Mouse (Mus musculus) R1 (cell line): ENCODE measurements around the gene Sorcs2.
A peak's percentile ranks its signal among the peaks of the same experiment; 100 is the strongest.

Experiments
- DNase-seq: peaks from one replicate; pipeline ENCODE4 v3.0.0-alpha.2; 2018; ENCODE audit warnings: low read depth, low spot score

The Sorcs2 gene

DNA sequence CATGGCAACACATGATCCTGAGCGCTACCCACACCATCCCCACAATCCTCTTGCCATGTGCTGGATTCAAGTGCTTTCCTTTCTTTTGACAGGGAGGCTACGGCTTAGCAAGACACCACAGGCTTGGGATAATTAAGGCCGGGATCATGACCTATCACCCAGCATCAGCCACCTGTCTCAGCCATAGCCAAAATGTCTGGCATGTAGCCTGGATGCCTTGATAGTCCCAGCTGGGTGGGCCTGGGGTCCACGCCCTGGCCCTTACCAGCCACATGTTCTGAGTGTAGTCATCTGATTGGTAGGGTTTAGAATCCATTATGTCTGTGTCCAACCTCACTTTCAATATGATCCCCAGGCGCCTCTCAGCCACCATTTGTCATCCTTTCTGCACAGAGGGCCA, 218.2 kb downstream of the Sorcs2 start:
- no peak for DNase-seq

DNA sequence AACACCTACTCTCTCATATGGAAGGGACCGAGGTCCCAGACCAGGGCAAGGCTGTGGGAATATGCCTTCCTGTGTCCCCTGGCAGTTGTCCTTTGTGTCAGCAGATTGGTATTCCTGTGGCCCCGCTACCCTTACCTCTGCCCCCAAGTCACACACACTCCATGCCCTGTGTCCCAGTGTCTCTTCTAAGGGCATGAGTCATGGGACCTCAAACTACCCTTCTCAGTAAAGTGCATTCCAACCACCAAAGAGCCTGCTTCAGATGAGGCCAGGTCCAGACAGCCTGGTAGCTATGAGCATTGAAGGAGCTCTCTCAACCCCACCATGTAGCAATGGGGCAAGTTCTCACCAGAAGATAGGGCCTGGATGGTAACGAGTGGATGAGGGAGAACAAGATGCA, 219.2 kb downstream of the Sorcs2 start:
- DNase-seq: no peak

DNA sequence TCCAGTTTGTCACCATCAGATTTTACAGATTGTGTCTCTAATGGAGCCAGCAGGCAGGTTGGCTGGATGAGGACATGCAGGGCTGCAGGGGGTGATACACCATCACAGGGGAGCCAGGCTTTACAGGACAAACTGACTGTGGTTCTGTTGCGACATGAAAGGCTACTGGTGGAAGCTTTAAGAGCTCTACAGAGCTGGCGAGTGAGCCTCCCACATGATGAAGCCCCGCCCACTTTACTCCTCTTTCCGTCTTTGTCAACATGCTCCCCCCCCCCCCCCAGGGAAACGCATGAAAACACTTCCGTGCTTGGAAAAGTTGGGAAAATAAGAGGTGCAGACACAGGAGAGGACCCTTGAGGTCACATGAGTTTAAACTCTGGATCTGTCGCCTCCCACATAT, 219.7 kb downstream of the Sorcs2 start:
- no peak for DNase-seq

DNA sequence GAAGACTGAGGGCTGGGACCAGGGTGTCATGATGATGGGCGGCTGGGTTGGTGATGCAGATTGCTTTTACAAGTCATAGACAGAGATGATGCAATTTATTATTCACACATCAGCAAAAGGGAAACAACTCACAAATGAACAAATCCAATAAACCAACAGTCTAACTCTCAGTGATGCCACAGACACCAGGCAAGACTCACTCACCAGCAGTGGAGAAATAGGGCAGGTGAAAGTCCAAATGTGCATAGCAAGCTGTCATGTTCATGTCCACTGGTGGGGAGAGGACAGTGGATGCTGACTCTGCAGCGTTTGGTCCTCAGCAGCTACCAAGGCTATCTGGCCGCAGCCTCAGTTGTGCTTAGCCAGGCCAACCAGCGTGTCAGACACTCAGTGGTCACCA, 221.1 kb downstream of the Sorcs2 start:
- DNase-seq: no peak

DNA sequence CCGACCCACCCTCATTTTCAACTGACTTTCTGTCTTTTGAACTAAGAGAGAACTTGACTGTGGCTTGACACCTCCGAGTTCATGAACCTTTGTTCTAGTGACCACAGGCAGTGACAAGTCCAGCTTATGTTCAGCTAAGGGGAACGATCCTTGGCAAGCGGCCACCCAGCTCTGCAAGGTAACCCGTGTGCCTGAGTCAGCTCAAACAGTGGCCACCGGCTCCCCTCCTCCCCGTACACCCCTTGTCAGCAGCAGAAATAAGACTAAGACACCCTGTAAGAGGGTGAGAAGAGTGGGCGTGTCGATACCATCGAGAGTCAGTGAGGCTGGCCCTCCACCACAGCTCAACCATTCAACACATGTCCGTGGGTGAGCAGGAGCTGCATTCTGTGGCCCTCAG, 221.5 kb downstream of the Sorcs2 start:
- no peak for DNase-seq

DNA sequence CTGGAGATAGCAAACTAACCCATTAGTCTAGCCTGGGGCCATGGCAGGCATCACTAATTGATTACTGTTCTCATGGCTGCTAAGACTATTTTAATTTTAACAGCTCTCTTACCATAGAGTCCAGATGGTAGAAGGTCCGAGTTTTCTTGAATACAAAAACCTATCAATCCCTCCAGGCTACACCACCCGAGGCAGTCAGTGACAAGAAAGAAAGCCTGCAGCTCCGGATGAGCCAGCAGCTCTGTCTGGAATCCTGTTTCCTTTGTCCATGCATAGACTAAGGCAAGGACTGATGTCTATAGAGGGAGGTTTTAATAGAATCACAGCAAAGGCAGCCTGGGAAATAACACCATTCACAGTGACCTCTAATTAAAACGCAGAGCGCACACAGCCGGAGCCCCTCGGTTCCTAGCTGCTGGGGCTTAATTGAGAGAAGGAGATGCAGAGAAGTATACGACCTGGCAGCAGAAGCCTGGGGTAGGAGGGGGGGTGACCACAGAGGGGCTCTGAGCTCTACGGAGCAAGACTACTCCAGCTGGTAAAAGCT, 223.3 kb downstream of the Sorcs2 start:
- no peak for DNase-seq

DNA sequence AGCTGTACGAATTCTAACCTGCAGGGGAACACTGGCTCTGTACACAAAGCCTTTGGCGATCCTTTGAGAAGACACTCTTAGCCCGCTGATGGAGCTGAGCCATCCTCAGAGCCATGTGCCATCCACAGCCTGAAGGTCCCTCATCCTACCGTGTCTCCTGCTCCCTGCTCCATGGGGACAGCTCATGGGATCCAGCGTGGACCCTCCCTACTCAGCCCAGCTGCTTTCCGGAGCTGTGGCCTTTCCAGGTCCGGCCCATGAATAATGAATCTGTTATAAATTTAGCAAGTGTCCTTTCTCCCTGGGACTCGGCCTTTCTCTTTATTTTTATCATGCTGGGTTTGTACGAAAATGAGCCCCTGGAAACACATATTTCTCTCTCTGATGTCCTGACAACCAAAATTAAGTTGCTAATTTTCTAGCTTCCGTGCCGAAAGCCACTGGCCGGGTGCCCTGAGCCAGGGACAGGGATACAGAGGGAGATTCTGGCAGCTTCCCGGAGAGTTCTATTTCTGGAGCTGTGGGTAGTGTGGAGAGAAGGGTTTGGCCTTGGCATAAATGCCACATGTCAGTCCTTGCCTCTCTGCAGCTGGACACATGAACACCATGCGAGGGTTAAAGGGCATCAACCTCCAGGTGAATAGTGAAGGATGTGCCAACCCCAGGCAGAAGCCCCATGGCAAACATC, 228.8 kb downstream of the Sorcs2 start:
- no peak for DNase-seq

DNA sequence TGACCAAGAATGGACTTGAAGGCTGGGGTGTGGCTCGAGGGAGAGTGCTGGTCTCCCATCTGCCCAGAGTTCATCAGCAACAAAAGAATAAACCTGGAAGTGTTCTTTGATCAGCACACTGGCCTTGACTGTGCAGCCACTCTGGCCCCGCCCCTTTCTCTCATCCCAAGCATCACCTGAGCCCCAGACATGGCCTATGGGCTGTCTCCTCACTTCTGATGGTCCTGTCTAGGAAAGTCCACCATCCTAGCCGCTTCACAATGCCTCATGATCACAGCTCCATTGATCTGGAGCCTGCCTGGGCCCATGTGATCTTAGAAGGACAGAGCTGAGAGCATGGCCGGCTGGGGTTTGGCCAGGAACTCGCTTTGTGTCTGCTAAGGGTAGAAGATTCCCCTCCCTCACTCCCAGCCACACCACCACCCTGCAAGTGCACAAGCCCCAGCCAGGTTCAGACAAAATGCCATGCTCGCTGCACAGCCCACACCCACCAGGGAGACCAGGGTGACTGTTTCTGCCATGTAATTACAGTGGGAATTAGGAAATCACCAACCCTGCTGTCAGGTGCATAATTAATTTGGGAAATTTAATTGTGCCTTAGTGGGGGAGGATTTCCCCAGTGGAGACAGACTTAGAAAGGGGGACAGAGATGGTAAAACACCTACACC, 231.5 kb downstream of the Sorcs2 start:
- no peak for DNase-seq

DNA sequence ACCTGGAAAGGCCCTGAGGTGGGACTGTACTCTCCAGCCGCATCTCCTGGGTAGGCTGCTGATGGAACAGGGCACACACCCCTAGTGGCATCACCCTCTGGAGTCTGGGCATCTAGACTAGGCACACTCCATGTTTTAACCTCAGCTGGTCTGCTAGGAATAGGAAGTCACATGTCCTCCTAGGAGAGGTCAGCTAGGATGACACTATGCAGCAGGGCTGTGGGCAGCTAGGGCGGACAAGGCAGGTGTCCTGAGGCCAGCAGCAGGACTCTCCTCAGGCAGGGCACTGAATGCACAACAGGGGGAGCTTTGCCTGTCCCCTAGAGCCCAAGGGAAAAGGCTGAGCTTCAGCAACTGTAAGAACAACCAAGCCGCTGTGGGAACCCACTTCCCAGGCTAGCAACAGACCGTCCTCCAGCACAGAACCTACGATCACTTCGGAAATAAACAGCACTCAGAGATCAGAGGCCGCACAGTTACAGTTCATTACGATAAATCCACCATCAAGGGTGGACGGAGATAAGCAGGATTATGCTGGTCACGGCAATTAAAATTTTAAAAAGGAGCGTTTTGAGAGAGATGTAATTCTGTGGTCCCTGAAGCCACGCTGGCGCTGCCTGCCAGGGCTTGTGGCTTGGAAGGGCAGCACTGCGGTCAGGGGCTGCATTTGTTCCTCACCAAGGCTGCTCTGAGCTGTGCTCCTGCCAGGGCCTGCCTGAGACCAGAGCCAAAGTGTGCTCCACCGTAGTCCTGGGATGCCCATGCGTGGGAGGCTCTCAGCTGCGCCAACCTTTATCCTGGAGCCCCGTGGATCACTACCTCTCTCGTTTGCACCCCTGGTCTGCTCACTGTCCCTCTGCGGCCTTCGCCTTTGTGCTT, 232.3 kb downstream of the Sorcs2 start:
- no peak for DNase-seq

DNA sequence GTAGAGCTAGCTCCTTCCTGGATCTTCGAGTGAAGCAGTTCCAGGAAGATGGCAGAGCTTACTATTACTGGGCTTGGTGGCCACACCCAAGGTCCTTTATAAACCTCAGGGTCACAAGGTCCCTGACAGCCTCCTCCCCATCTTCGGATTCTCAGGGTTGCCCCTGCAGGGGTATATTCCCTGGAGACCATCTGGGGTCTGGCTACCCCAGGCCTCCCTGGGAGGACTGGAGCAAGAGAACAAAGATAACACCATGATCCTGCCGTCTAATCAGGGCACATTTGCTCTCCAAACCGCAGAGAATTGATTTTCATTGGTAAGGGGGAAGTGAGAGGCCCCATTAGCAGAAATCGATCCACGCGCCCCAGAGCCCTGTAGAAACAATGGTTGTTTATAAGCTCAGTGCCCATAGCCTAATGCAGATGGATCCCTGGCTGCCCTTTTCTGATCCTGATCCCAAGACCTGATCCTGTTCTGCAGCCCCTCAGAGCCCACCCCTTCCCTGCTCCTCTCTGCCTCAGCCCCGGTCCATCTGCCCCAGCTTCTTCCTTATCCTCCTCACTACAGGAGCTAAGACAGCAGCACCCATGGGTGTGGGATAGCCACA, 243.0 kb downstream of the Sorcs2 start:
- no peak for DNase-seq

DNA sequence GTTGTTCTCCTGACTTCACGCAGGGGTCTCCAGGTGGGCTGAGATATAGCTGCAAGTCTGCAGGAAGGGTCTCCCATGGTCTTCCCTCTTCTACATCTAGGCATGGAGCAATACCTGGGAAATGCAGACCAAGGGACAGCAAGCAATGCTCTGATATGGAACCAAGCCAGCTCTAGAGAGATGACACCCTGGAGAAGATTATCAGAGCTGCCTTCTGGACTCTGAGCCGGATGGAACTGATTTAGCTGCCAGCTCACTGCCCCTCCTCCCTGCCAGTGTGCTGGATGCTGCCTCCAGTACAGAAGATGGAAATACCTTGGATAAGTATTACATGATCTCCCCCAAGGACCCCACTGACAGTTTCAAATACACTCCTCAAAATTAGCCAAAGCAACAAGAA, 244.7 kb downstream of the Sorcs2 start:
- DNase-seq: no peak

DNA sequence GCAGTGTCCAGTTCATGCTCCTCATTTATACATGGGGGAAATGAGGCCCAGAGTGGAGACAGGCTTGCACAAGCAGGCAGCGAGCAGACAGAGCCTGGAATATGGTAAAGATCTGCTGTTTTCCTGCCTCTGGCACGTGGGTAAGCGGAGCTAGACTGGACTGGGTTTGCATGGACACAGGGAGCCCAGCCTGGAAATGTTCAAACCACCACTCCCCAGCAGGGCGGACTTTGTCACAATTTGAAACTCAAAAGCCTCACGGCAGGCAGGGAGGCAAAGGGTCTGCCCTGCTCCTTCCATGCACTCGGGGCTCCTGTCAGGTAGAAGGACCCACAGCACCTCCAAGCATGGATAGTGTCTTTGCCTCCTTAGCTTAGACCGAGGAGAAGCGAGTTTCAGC, 246.9 kb downstream of the Sorcs2 start:
- no peak for DNase-seq

DNA sequence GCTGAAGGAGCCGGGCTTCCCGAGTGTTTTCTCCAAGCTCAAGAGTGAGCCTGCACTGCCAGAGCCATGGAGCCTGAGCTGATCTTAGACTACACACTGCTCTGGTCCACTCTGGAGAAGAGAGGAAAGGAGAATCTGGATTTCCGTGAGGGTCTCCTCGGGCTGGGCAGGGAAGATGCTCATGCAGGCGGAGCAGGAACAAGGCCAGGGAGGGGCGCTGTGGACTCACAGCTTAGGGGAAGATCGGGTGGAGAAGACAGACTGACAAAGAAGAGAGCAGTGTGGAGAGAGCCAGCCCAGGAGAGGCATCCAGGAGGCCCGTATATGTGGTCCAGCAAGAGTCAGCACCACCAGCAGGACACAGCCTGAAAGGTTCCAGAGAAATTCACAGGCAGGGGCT, 248.8 kb downstream of the Sorcs2 start:
- peak; percentile 3 for DNase-seq

DNA sequence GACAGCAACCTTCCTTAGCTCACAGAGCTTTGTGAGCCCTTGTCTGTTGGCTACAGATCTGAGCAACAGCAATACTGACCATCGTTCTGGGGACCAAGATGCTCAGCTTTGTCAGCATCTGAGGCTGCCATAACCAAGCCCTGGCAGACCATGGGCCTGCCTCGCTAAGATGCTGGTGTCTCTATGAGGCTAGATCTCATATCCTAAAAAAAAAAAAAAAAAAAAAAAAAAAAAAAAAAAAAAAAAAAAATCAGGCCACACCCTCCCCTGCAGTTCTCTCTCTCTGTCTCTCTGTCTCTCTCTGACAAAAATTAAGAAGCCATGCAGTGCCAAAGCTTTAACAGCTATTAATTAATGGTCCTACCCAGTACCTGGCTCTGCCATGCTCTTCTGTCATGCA, 251.3 kb downstream of the Sorcs2 start:
- no peak for DNase-seq

DNA sequence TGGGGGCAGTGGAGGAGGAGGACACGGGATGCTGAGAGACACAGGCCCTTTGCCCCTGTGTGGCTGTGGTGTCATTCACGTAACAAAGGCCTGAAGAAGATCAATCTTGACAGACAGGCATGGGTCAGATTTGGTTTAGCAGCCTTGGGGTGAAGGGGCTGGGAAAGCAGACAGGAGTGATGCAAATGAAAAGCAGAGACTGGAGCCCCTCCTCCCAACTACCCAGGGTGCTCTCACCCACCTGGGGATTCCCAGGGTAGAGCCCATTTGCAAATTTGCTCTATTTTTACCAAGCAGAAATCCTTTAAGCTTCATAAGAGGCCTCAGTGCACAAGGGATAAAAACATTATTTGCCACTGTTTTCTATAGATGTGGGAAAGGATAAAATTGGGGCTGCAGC, 253.4 kb downstream of the Sorcs2 start:
- no peak for DNase-seq

DNA sequence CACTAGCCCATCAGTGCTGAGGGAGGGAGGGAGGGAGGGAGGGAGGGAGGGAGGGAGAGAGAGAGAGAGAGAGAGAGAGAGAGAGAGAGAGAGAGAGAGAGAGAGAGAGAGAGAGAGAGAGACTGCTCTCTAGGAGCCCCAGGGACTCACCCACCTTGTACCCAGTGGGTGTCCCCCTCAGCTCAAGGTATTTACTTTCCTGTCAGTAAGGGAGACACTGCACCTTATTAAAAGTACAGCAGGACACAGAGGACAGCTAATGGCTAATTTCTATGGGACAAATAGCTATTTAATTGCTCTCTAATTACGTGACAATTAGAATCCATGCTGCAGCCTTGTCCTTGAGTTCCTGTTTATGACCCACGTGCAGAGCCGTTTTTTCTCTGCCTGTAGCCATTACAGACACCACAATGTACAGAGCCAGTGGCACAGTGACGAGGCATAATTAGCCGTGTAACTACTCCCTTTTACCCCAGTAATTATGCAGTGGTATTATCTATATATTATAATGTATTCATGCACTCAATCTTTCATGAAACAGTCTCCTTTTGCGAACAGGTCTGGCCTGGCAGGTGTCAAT, 256.2 kb downstream of the Sorcs2 start:
- no peak for DNase-seq

DNA sequence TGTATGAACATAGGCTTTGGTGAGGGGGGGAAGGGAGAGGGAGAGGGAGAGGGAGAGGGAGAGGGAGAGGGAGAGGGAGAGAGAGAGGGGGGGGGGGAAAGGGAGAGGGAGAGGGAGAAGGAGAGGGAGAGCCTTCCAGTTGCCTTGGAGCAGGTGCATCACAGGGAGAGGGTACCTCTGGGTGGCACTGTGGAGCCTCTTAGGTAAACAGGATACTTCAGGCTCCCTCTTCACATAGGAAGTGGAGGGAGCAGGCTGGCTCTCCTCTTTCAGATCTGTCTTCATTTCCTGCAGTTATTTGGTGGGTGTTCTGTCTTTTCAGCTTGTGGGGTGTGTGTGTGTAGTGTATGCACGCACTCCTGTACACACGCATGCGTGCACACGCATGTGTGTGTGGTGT, 256.8 kb downstream of the Sorcs2 start:
- DNase-seq: no peak

DNA sequence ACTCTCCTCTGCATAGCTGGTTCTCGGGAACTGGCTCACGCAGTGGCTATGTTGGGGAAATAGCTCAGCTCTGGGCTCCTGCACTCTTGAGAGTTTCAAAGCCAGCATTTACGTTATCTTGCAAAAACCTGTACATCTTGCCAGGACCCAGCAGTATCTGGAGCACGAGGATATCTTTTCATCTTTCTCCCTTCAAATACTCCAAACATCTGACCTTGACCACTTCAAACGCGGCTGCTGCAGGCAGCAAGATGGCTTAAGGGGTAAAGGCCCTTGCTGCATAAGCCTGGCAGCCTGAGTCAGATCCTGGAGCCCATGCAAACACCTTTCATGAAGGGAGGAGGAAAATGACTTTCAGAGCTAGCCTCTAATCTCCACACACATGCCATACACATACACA, 258.2 kb downstream of the Sorcs2 start:
- no peak for DNase-seq

DNA sequence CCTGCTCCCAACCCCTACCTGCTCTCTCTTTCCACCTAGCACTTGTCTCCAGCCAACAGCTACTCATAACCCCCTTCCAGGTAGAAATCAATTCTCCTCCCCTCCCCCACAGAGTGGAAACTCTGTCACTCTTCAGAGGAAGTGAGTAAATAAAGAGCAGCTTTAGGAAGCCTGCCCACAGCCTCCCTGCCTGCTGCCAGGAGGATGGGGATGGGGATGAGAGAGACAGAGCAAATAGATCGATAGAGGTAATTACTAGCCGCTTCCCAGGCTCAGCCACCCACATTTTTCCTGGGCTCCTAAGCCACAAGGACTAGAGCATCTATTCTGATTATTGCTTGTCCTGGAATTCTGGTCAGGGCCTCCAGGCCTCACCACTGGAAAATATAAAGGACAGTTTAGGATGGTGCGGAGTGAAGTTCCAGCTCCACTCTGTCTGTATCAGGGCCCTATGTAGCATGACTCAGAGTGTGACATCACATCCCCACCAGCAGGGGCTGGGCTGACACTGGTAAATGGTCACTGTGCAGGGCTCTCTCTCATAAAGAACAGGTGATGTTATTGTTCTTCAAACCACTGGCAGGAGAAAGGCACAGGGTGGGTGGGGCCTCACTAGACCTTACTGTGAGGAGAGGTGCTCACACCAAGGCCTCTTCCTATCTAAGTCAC, 261.9 kb downstream of the Sorcs2 start:
- no peak for DNase-seq

DNA sequence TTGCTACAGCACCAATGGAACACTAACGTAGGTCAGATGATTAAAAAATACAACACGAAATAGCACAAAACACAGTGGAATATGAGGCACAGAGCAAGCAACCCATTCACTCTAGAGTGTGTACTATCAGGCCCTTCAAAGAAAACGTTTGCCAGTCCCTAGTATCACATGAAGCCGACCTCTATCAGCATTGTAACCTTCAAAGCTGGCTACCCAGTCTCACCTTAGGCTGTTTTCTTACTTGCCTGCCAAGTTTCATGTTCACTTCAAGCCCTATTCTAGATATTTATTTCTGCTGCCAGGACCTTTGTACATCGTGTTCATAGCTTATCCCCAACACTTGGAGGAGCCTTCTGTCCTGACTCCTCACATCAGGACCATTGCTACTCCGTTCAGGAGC, 263.6 kb downstream of the Sorcs2 start:
- no peak for DNase-seq

DNA sequence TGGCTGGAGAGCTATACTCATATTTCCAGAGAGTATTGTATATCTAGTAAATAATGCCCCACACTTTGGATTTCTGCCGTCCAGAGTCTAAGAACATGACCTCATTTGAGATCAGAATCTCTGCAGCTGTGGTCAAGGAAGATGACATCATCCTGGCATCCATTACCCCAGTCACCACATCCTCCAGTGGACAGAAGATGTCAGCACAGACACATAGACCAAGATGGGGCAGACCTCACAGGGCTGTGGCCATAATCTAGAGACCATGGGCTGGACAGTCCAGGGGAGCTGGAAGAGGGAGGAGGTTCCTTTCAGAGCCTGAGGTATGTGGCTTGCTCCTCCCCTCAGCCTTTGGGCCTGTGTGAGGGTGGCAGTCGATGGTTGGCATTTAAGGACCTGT, 264.0 kb downstream of the Sorcs2 start:
- no peak for DNase-seq
